Mouse (Mus musculus): ENCODE results near the gene Thrap3.
"Not testable (repeated sequence)": the region's sequence is repeated elsewhere in the genome, so short reads cannot be mapped to it uniquely, and the experiment has no call there.

Gene Thrap3

DNA sequence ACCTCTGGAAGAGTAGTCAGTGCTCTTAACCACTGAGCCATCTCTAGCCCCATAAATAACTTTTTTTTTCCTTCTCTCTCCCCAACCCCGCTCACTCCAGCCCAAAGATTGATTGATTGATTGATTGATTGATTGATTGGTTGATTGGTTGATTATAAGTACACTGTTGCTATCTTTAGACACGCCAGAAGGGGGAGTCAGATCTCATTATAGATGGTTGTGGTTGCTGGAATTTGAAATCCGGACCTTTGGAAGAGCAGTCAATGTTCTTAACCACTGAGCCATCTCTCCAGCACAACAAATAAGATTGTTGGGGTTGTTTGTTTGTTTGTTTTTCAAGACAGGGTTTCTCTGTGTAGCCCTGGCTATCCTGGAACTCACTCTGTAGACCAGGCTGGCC, 17.0 kb upstream of the Thrap3 start:
- DNase-seq (ENCODE audit: inconsistent ontology term) = not testable (repeated sequence)

- peak; percentile 62 for DNase-seq (ENCODE audit: inconsistent ontology term)
Observed at GRCm38 (mm10) chr4:126217771-126218170, 15.2 kb upstream of the Thrap3 start.

DNA sequence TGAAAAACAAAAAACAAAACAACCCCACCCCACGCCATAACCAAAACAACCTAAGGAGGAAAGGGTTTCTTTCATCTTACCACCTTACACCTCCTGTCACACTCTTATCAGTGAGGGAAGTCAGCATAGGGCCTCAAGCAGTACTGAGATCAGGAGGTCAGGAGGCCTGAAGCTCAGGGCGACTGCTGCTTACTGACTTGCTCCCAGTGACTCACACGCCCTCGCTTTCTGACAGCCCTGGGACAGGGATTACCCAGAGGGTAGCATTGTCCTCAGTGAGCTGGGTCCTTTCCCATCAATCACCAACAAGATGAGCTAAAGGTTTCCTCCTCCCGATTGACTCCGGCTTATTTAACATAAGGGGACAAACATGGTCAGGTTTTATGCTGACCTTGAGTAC, 4.5 kb upstream of the Thrap3 start:
- no peak for DNase-seq (ENCODE audit: inconsistent ontology term)

- DNase-seq (ENCODE audit: inconsistent ontology term) = no peak
Observed at GRCm38 (mm10) chr4:126205386-126205785, 2.8 kb upstream of the Thrap3 start.

DNA sequence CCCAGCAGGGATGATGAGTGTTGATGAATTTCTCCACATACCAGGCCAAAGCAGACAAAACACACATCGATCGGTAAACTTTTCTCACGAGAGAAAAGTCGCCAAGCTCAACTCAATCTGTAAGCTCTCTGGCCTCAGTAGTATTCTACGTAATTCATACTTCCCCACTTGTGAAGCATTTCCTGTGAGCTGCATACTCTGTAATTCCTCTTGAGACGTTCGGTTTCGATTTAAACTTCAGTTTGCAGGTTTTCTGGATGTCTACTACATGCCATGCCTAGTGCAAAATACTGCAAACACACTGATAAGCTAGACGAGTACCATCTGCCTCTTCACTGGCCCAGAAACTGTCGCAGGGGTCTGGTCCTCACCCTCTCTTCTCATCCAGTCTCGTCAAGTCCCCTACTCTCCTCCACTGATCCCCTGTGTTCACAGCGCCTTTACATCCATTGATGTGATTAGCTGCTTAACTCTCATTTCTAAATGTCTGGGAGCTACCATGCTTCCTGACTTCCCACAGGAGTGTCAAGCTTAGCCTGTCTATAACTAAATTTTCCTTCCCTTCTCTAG, 2.2 kb upstream of the Thrap3 start:
- DNase-seq (ENCODE audit: inconsistent ontology term) = no peak

DNA sequence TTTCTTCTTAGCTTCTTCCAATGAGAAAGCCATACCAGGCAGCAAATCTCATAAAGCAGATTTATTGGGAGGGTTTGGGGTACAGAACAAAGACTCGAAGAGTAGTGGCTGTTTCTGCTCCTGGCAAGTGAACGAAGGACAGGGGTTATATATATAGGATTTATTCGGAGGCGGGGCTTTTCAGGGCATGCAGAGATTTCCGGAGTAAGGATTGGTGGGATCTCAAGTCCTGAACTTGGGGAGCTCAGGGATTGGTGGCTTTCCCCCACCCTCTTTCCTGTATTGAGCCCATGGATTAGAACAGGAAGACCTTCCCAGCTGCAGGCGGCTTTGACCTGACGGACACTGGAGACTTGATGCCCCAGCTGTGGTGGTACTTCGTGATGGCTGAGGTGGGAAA, 1.5 kb upstream of the Thrap3 start:
- DNase-seq (ENCODE audit: inconsistent ontology term) = no peak

DNA sequence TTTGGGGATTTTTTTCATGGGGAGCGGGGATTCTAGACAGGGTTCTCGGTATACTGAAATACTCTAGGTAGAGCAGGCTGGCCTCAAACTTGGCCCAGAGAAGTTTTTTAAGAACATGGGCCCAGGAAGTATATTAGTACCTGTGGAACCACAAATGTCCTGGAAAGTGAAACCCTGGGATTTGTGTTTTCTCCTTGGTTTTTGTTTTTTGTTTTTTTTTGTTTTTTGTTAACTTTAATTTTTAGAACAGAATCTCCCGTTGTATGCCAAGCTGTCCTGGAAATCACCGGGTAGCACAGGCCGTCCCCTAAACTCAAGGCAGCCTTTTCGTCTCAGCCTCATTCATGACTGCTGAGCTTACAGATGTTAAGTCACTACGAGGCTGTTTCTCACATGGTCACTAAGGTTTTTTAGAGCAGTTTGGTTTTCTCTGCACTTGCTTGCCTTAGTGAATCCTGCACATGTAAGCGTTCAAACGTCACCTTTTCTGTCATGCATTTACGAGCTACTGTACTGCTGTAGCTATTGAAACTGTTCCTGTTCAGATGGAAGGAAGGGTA, 856 bp upstream of the Thrap3 start:
- DNase-seq (ENCODE audit: inconsistent ontology term) = no peak

- DNase-seq (ENCODE audit: inconsistent ontology term) = peak; percentile 63
Observed at GRCm38 (mm10) chr4:126201514-126202302, 852 bp downstream of the Thrap3 start.

DNA sequence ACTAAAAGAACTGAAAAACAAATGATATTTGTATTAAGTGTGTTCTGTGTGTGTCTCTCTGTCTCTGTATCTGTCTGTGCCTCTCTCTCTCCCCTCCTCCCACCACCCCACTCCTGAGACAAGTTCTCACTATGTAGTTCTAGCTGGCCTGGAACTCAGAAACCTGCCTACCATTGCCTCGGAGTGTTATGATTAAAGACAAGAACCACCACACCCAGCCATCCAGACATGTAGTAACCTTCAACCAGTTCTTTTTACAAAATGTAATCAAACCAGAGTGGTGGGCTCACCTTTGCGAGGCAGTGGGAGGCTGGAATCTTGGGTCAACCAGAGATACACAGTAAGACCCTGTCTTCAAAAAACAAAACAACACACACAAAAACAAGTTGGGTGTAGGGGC, 1.9 kb downstream of the Thrap3 start:
- DNase-seq (ENCODE audit: inconsistent ontology term) = no peak

DNA sequence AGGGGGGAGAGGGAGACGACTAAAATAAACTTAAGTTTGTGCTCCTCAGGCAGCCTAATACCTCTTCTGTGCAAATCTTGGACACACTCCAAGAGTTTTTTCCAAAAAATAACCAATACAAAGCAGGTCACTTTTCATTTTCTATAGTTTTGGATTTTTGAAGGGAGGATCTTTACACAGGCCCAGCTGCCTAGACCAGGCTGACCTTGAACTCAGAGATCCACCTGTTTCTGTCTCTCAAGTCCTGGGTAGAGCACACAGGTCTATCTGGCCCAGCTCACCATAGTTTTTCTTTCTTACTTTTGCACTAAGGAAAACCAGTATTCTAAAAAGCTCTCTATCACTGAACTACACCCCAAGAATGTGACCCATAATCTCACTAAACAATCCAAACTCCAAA, 2.5 kb downstream of the Thrap3 start:
- DNase-seq (ENCODE audit: inconsistent ontology term) = no peak

DNA sequence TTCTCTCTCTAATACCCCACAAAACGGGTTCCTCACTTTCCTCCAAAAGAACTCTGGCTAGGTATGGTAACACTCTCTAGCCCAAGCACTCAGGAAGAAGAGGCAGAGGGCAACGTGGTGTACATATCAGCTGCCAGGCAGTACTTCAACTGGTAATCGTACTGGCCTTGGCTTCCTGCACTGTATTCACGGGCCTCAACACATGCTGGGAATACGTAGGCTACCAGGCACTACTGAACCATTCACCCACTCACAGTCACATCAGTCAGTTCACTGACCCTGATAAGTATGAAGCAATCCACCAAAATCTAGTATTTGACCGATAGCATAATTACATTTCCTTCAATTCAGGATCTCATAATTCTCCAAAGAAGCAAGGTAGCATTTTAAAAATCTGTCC, 3.0 kb downstream of the Thrap3 start:
- DNase-seq (ENCODE audit: inconsistent ontology term) = no peak

GRCm38 (mm10) chr4:126197485-126197884, 5.1 kb downstream of the Thrap3 start:
- no peak for DNase-seq (ENCODE audit: inconsistent ontology term)

- DNase-seq (ENCODE audit: inconsistent ontology term) = no peak
Observed at GRCm38 (mm10) chr4:126194916-126195315, 7.6 kb downstream of the Thrap3 start.

DNA sequence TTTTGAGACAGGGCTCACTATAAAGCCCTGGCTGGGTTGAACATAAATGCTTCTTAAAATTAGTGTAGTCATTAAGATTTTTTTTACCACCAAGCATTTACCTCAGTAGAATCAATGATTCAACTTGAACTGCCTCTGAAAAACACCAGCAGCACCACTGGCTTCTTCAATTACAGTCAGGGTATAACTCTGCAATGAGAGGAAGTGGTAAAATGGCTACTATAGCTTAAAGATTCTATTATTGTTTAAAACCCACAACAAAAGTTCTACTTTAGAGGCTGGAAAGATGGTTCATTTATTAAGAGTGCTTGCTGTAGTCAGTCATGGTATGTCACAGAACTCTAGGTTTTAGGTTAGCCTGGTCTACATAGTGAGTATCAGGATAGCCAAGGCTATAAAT, 8.3 kb downstream of the Thrap3 start:
- no peak for DNase-seq (ENCODE audit: inconsistent ontology term)

- no peak for DNase-seq (ENCODE audit: inconsistent ontology term)
Observed at GRCm38 (mm10) chr4:126190636-126191035, 11.9 kb downstream of the Thrap3 start.

GRCm38 (mm10) chr4:126187096-126187495, 15.5 kb downstream of the Thrap3 start:
- DNase-seq (ENCODE audit: inconsistent ontology term) = no peak

DNA sequence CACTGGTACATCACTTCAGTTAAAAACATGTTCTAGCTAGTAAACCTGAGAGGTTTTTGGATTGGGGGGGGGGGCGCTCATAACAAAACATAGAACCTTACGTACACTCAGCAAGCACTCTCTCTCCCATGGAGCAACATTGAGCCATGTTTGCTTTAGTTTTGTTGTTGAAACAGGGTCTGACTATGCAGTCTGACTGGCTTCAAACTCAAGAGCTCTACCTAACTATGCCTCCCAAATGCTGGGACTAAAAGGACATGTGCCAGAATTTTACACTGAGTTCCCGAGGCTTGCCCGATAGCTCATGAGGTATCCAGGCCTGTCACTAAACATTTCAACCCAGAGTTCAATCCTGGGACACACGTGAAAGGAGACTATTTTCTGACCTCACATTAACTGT, 19.5 kb downstream of the Thrap3 start:
- DNase-seq (ENCODE audit: inconsistent ontology term) = no peak

GRCm38 (mm10) chr4:126181170-126181957, 21.2 kb downstream of the Thrap3 start:
- peak; percentile 73 for DNase-seq (ENCODE audit: inconsistent ontology term)

DNA sequence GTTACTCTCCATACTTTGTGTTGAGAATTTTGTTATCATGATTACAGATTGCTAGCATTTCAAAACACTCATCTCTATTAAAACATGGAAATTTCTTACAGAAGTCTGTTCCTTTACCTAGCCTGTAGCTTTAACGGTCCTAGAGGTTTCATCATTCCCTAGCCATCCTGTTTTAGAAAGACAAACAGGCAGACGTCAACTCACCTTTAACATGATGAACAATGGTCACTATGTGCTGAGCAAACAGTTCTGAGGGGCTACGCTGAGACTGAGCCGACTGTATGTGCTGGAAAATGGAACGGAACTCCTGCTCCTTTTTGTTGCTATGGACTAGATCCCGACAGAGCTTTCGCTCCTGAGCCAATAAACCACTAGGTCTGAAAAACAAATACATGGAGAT, 26.6 kb downstream of the Thrap3 start:
- DNase-seq (ENCODE audit: inconsistent ontology term) = not testable (repeated sequence)

GRCm38 (mm10) chr4:126173800-126174199, 28.8 kb downstream of the Thrap3 start:
- no peak for DNase-seq (ENCODE audit: inconsistent ontology term)

GRCm38 (mm10) chr4:126170737-126171136, 31.8 kb downstream of the Thrap3 start:
- DNase-seq (ENCODE audit: inconsistent ontology term) = not testable (repeated sequence)

DNA sequence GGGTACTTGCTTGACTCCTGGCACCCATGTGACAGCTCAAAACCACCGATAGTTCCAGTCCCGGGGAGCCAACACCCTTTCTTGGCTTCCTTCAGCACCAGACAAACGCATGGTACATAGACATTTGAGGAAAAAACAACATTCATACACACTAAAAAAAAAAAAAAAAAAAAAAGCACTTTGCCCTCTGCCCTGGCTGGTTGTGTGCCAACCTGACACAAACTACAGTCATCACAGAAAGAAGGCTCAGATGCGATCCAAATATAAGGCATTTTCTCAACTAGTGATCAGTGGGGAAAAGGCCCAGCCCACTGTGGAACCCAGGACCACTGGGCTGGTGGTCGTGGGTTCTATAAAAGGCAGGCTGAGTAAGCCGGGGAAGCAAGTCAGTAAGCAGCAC, 33.7 kb downstream of the Thrap3 start:
- no peak for DNase-seq (ENCODE audit: inconsistent ontology term)

Measured in Muller cell, postnatal 12 days (primary cell).